Mouse (Mus musculus): ENCODE results near the gene Lzts3. TPM values are rescaled to one million over a fixed set of nuclear protein-coding genes. Genes with fewer than 3 reads are reported as not detected.

Lzts3 gene
- 16.7 TPM for polyA plus RNA-seq (2014; fragmentation: Illumina TruSeq; extraction: RNeasy Lipid Tissue Mini Kit (QIAGEN cat#74804); ENCODE audit: low read depth, low replicate concordance)

DNA sequence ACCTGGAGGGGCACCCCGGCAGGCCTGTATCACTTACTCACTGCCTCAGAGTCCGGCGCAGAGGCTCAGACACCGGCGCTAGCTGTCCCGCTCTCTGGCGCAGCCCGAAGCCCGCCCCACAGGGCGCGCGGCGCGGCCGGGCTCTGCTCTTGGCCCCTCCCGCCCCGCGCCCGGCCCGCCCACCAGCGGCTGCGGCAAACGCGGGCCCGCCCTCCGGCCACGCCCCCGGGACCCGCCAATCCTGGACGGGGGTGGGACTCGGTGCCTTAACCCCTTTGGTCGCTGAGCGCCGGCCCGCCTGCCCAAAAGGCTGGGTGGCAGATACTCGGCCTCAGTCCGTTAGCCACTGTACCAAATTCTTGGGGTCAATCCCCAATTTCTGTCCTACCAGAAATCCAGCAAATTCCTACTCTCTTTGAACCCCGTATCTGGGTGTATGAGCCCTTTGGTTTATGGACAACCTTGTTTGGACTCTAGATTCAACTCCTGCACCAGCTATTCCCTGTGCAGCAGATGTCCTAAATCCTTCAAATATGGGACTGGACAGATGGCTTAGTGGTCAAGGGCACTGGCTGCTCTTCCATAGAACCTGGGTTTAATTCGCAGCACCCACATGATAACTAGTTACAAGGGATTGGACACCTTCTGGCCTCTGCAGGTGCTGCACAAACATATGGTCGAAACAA, at the start of gene Lzts3:
Gene Lzts3, minus strand, starts transcription at position 120 of the 686 bp plus-strand sequence.

DNA sequence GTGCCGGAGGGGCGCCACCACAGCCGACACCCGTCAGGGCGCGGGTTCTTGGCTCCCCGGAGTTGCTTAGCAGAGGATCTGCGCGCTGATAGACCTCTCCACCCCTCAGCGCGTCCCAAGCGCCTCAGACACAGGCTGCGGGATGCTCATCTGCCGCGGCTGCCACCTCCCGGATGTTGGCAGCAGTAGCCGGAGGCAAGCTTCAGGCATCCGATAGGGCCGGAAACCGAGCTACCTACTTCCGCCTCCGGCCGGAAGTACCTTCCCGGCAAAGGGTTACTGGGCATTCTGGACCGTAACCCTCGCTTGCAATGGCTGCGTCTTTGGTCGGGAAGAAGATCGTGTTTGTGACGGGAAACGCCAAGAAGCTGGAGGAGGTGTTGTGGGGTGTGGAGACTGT, 25.0 kb upstream of the Lzts3 start, which contains the start of gene Itpa:
Gene Itpa, plus strand, starts transcription at position 52 of the 400 bp plus-strand sequence.

DNA sequence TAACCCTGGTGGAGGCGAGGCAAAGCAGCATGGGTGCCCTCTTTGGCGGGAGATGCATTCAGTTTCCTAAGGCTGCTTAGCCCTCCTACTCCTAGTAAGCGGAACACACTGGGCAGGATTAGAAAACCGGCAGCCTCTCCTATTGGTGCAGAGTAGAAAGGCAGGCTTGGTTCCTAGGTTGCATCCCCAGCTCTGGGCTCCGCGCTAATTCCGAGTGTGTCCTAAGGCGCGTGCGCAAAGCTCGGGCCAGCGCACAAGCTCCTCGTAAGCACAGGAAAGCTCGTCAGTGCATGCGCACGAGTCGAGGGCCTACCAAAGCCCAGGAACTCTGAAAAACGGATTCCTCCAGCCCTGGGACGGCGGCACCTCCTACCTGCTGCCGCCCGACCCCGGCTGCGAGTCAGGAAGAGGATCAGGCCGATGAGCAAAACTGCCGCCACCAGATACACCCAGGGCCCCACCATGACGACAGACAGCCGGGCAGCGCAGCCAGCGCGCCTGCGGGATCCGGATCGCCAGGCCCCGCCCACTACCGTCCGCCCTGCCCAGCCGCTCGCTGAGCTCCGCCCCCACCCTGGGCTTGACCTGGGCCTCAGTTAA, 21.6 kb upstream of the Lzts3 start, which contains the start of gene Ddrgk1:
Gene Ddrgk1, minus strand, starts transcription at position 558 of the 600 bp plus-strand sequence.

DNA sequence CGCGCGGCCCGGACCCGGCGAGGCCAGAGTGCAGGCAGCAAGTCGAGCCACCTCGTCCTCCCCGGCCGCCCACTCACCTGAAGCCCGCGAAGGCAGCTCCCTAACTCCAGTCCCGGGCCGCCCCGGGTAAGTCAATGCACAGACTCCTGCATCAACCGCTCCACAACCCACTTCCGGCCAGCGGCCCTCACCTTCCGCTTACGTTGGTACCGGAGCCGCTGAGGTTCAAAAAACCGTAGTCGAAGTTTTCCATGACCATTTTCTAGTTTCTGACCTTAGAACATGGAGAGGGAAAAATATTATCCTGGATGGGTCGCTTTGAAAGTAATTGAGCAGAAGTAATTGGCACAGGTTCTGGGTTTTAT, 12.8 kb downstream of the Lzts3 start, which contains the start of the genes Fastkd5 and Ubox5:
Gene Fastkd5, minus strand, starts transcription at position 189 of the 365 bp plus-strand sequence.
Gene Ubox5, minus strand, starts transcription at position 200 of the 365 bp plus-strand sequence.

Other genes with a start within 250 kb of the Lzts3 start
- not detected for gene Cpxm1, start 245.2 kb downstream of the Lzts3 start, polyA plus RNA-seq (2014; fragmentation: Illumina TruSeq; extraction: RNeasy Lipid Tissue Mini Kit (QIAGEN cat#74804); ENCODE audit: low read depth, low replicate concordance)
- not detected for gene Gm28372, start 237.6 kb downstream of the Lzts3 start, polyA plus RNA-seq (2014; fragmentation: Illumina TruSeq; extraction: RNeasy Lipid Tissue Mini Kit (QIAGEN cat#74804); ENCODE audit: low read depth, low replicate concordance)
- gene 1700020A23Rik, start 237.5 kb downstream of the Lzts3 start, polyA plus RNA-seq (2014; fragmentation: Illumina TruSeq; extraction: RNeasy Lipid Tissue Mini Kit (QIAGEN cat#74804); ENCODE audit: low read depth, low replicate concordance): not detected
- not detected for gene Tmem239, start 236.3 kb downstream of the Lzts3 start, polyA plus RNA-seq (2014; fragmentation: Illumina TruSeq; extraction: RNeasy Lipid Tissue Mini Kit (QIAGEN cat#74804); ENCODE audit: low read depth, low replicate concordance)
- 13.0 TPM for gene Vps16, start 218.5 kb downstream of the Lzts3 start, polyA plus RNA-seq (2014; fragmentation: Illumina TruSeq; extraction: RNeasy Lipid Tissue Mini Kit (QIAGEN cat#74804); ENCODE audit: low read depth, low replicate concordance)
- gene Pced1a, start 218.1 kb downstream of the Lzts3 start, polyA plus RNA-seq (2014; fragmentation: Illumina TruSeq; extraction: RNeasy Lipid Tissue Mini Kit (QIAGEN cat#74804); ENCODE audit: low read depth, low replicate concordance): 4.3 TPM
- gene Ptpra, start 192.5 kb downstream of the Lzts3 start, polyA plus RNA-seq (2014; fragmentation: Illumina TruSeq; extraction: RNeasy Lipid Tissue Mini Kit (QIAGEN cat#74804); ENCODE audit: low read depth, low replicate concordance): 135 TPM
- 1.3 TPM for gene Mrps26, start 79.1 kb downstream of the Lzts3 start, polyA plus RNA-seq (2014; fragmentation: Illumina TruSeq; extraction: RNeasy Lipid Tissue Mini Kit (QIAGEN cat#74804); ENCODE audit: low read depth, low replicate concordance)
- not detected for gene Oxt, start 66.6 kb downstream of the Lzts3 start, polyA plus RNA-seq (2014; fragmentation: Illumina TruSeq; extraction: RNeasy Lipid Tissue Mini Kit (QIAGEN cat#74804); ENCODE audit: low read depth, low replicate concordance)
- gene Avp, start 60.2 kb downstream of the Lzts3 start, polyA plus RNA-seq (2014; fragmentation: Illumina TruSeq; extraction: RNeasy Lipid Tissue Mini Kit (QIAGEN cat#74804); ENCODE audit: low read depth, low replicate concordance): not detected
- 27.5 TPM for gene Fastkd5, start 12.8 kb downstream of the Lzts3 start, polyA plus RNA-seq (2014; fragmentation: Illumina TruSeq; extraction: RNeasy Lipid Tissue Mini Kit (QIAGEN cat#74804); ENCODE audit: low read depth, low replicate concordance)
- 4.6 TPM for gene Ubox5, start 12.8 kb downstream of the Lzts3 start, polyA plus RNA-seq (2014; fragmentation: Illumina TruSeq; extraction: RNeasy Lipid Tissue Mini Kit (QIAGEN cat#74804); ENCODE audit: low read depth, low replicate concordance)
- gene Ddrgk1, start 21.9 kb upstream of the Lzts3 start, polyA plus RNA-seq (2014; fragmentation: Illumina TruSeq; extraction: RNeasy Lipid Tissue Mini Kit (QIAGEN cat#74804); ENCODE audit: low read depth, low replicate concordance): 15.0 TPM
- gene Itpa, start 24.8 kb upstream of the Lzts3 start, polyA plus RNA-seq (2014; fragmentation: Illumina TruSeq; extraction: RNeasy Lipid Tissue Mini Kit (QIAGEN cat#74804); ENCODE audit: low read depth, low replicate concordance): 37.6 TPM
- 2.8 TPM for gene Slc4a11, start 54.7 kb upstream of the Lzts3 start, polyA plus RNA-seq (2014; fragmentation: Illumina TruSeq; extraction: RNeasy Lipid Tissue Mini Kit (QIAGEN cat#74804); ENCODE audit: low read depth, low replicate concordance)

All from kidney, adult 10 weeks (tissue).